Comparison of ENCODE assay signal across 24 mouse cellular contexts in genomic region chr12:75551671-75552070, GRCm38 (mm10). TPM values are rescaled to one million over a fixed set of nuclear protein-coding genes. Genes with fewer than 3 reads are reported as not detected.
DNase-seq lines count a peak whose midpoint lies in the region; ATAC-seq lines count a peak whose summit lies in the region.
"Had no signal": no experiment of that assay in that cellular context is flagged by ENCODE, and none has a peak within 500 bp of the region (broad histone marks: within the 10 kb centered on the region; RNA-seq: fewer than 3 reads in every experiment).

No protein-coding gene starts in this region.

- peak overlapping the region; percentile 67 for H3K27ac ChIP-seq in heart, embryonic 13.5 days (replicated peaks)
- H3K27ac ChIP-seq in heart, embryonic 16.5 days (ENCODE audit: low read length): peak overlapping the region; percentile 72
- no peak overlapping the region for H3K27ac ChIP-seq in midbrain, embryonic 11.5 days (ENCODE audit: low read depth, low read length)
- no peak overlapping the region for H3K27ac ChIP-seq in midbrain, embryonic 10.5 days (replicated peaks)
- H3K27ac ChIP-seq: embryonic facial prominence, embryonic 13.5 days; embryonic facial prominence, embryonic 15.5 days; forebrain, embryonic 10.5 days; forebrain, embryonic 12.5 days had no signal

- DNase-seq in heart, adult 11 months: peak; percentile 78
- no peak for DNase-seq in heart, postnatal 25 days (ENCODE audit: low spot score)
- no peak for DNase-seq in heart, postnatal 36 days
- DNase-seq in heart, adult 8-10 months (ENCODE audit: low spot score): no peak
- peak; percentile 60 for DNase-seq in midbrain, embryonic 11.5 days (ENCODE audit: low spot score, missing footprints)
- DNase-seq in midbrain, embryonic 10.5 days (ENCODE audit: low spot score): no peak
- DNase-seq: adrenal gland, adult 2 months; adrenal gland, postnatal 10 days; adrenal gland, postnatal 25 days; cerebellum, adult 11 months; cerebellum, adult 18-20 months; cerebellum, adult 8-10 months; cerebellum, adult 9-11 months; cerebellum, postnatal 14 days; cerebellum, postnatal 36 days; embryo, embryonic 11 days had no signal

- intact Hi-C loops in heart, postnatal 25 days (cut with DNase I): no loop called here
- intact Hi-C loops in heart, postnatal 36 days (cut with DNase I): no loop called here

- H3K4me3 ChIP-seq in heart, embryonic 13.5 days: no peak overlapping the region
- H3K4me3 ChIP-seq in heart, embryonic 16.5 days (ENCODE audit: low read length): no peak overlapping the region
- H3K4me3 ChIP-seq in midbrain, embryonic 11.5 days (ENCODE audit: low read depth, low read length): no peak overlapping the region
- H3K4me3 ChIP-seq in midbrain, embryonic 10.5 days: no peak overlapping the region
- H3K4me3 ChIP-seq: embryonic facial prominence, embryonic 13.5 days; embryonic facial prominence, embryonic 15.5 days; erythroblast, embryonic 14.5 days; forebrain, embryonic 10.5 days; forebrain, embryonic 12.5 days had no signal

- no peak overlapping the region for H3K4me2 ChIP-seq in heart, embryonic 13.5 days
- no peak overlapping the region for H3K4me2 ChIP-seq in heart, embryonic 16.5 days (ENCODE audit: low read depth, low read length)
- H3K4me2 ChIP-seq in midbrain, embryonic 11.5 days: no peak overlapping the region
- H3K4me2 ChIP-seq: embryonic facial prominence, embryonic 13.5 days; embryonic facial prominence, embryonic 15.5 days; forebrain, embryonic 12.5 days had no signal

- WGBS in heart, embryonic 13.5 days: 80% methylated on average over 5 of the region's 5 CpGs
- 75% methylated on average over 5 of the region's 5 CpGs for WGBS in heart, embryonic 16.5 days
- WGBS in midbrain, embryonic 11.5 days: 93% methylated on average over 5 of the region's 5 CpGs
- WGBS in midbrain, embryonic 10.5 days: 93% methylated on average over 5 of the region's 5 CpGs

- H3K9me3 ChIP-seq in heart, embryonic 13.5 days: no peaks in the 10 kb centered on the region
- H3K9me3 ChIP-seq in heart, embryonic 16.5 days (replicated peaks; ENCODE audit: control insufficient read depth, low read length): no peaks in the 10 kb centered on the region
- H3K9me3 ChIP-seq in midbrain, embryonic 11.5 days (ENCODE audit: control insufficient read depth, low read length): no peaks in the 10 kb centered on the region
- no peaks in the 10 kb centered on the region for H3K9me3 ChIP-seq in midbrain, embryonic 10.5 days (replicated peaks)
- H3K9me3 ChIP-seq: embryonic facial prominence, embryonic 13.5 days; embryonic facial prominence, embryonic 15.5 days; forebrain, embryonic 10.5 days; forebrain, embryonic 12.5 days had no signal

- H3K4me1 ChIP-seq in heart, embryonic 13.5 days: peaks cover 67% of the 10 kb centered on the region
- peaks cover 33% of the 10 kb centered on the region for H3K4me1 ChIP-seq in heart, embryonic 16.5 days (ENCODE audit: control insufficient read depth, insufficient read depth, low read length)
- H3K4me1 ChIP-seq in midbrain, embryonic 11.5 days (ENCODE audit: control insufficient read depth, insufficient read depth, low read length): no peaks in the 10 kb centered on the region
- H3K4me1 ChIP-seq in midbrain, embryonic 10.5 days: peaks cover 6% of the 10 kb centered on the region; the same call in 1 of the 2 replicates

- H3K9ac ChIP-seq in heart, embryonic 13.5 days: no peak overlapping the region
- no peak overlapping the region for H3K9ac ChIP-seq in heart, embryonic 16.5 days (ENCODE audit: low read length)
- no peak overlapping the region for H3K9ac ChIP-seq in midbrain, embryonic 11.5 days (ENCODE audit: low read length)
- H3K9ac ChIP-seq: embryonic facial prominence, embryonic 13.5 days; embryonic facial prominence, embryonic 15.5 days; forebrain, embryonic 12.5 days had no signal

- no peaks in the 10 kb centered on the region for H3K36me3 ChIP-seq in heart, embryonic 13.5 days
- H3K36me3 ChIP-seq in heart, embryonic 16.5 days (ENCODE audit: control insufficient read depth, insufficient read depth): no peaks in the 10 kb centered on the region
- no peaks in the 10 kb centered on the region for H3K36me3 ChIP-seq in midbrain, embryonic 11.5 days (ENCODE audit: control insufficient read depth, insufficient read depth, low read length)
- 0 out of 2 replicates have a peak, but pooled peaks cover 6% of the 10 kb centered on the region for H3K36me3 ChIP-seq in midbrain, embryonic 10.5 days
- H3K36me3 ChIP-seq: embryonic facial prominence, embryonic 13.5 days; embryonic facial prominence, embryonic 15.5 days; forebrain, embryonic 10.5 days had no signal

- H3K27me3 ChIP-seq in heart, embryonic 13.5 days (replicated peaks): no peaks in the 10 kb centered on the region
- H3K27me3 ChIP-seq in heart, embryonic 16.5 days (ENCODE audit: control insufficient read depth, insufficient read depth, low read length): no peaks in the 10 kb centered on the region
- H3K27me3 ChIP-seq in midbrain, embryonic 11.5 days (ENCODE audit: control insufficient read depth, insufficient read depth, low read length): no peaks in the 10 kb centered on the region
- no peaks in the 10 kb centered on the region for H3K27me3 ChIP-seq in midbrain, embryonic 10.5 days (ENCODE audit: low read depth, poor library complexity, severe bottlenecking)
- H3K27me3 ChIP-seq: embryonic facial prominence, embryonic 13.5 days; embryonic facial prominence, embryonic 15.5 days; forebrain, embryonic 12.5 days had no signal

- no peak for ATAC-seq in heart, embryonic 13.5 days (ENCODE audit: extremely low read depth, insufficient number of reproducible peaks, low FRiP score, low TSS enrichment)
- no peak for ATAC-seq in heart, embryonic 16.5 days (replicated peaks; ENCODE audit: extremely low read depth, insufficient read depth, low FRiP score)
- ATAC-seq in midbrain, embryonic 11.5 days (ENCODE audit: low FRiP score): no peak
- ATAC-seq: forebrain, embryonic 14.5 days had no signal

RNA-seq across cellular contexts. Expression of gene Ppp2r5e, which starts 44.4 kb away (rescaled TPM):
- total RNA-seq in heart, postnatal 25 days (2021): 10 to 100 TPM; 32.0 to 33.8 TPM
- polyA plus RNA-seq in heart, embryonic 13.5 days (2015; fragmentation: Nextera tagmentation; extraction: Ambion mirVana): 8.5 and 8.8 TPM in 2 replicates
- total RNA-seq in heart, postnatal 36 days (2021): 10 to 100 TPM; 32.4 to 32.8 TPM
- polyA plus RNA-seq in heart, embryonic 16.5 days (2015; fragmentation: Nextera tagmentation; extraction: Ambion mirVana): 7.9 and 8.3 TPM in 2 replicates
- total RNA-seq in heart, adult 8-10 months (2022): 10 to 100 TPM; 28.5 to 32.0 (median 31.3) TPM
- polyA plus RNA-seq in midbrain, embryonic 11.5 days (2014; fragmentation: Nextera tagmentation; extraction: Ambion mirVana): 22.3 and 24.7 TPM in 2 replicates
- 15.0 and 16.2 TPM in 2 replicates for polyA plus RNA-seq in midbrain, embryonic 10.5 days (2016; fragmentation: Nextera tagmentation; extraction: Ambion mirVana)

Comparison
In these comparisons a context has a peak if more than half of its experiments do, and no peak if none do; other contexts are left out.
1. DNase-seq: peak in heart, adult 11 months (single experiment) and midbrain, embryonic 11.5 days (single experiment); none in heart, postnatal 25 days (single experiment), heart, postnatal 36 days (0 of 2), heart, adult 8-10 months (single experiment) and midbrain, embryonic 10.5 days (single experiment).
2. H3K27ac ChIP-seq: peak in heart, embryonic 13.5 days (single experiment) and heart, embryonic 16.5 days (single experiment); none in midbrain, embryonic 11.5 days (single experiment) and midbrain, embryonic 10.5 days (single experiment).